Comparison of ENCODE assay signal across 8 mouse cellular contexts in the genomic region with DNA sequence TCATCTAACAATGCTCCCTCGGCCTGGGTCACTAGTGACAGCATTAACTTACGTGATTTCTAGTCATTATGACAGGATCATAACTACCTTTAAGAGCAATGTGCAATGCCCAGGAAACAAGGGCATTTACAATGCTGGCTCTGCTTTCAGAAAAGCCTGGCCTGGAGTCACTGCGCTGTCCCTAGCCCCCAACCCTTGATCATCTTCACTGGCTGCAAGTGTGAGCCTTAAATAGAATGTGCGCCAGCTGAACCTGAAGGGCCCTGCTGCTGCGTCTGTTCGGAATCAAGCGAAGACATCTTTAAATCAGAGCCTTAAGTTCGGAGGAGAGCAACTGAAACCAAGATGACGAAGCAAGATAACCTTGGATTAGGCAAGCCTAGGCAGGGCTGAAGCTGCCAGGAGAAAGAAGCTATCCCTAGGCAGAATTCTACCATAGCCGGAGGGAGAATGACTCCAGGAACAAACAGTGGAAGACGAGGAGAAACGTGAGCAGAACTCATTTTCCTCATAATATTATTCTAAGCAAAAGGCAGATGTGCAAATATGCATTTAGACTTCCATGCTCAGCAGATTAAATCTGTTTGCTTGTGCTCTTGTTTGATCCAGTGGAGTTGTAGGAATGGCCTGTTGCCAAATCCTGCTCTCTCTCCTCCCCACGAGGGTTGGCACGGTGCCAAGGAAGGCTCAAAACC. TPM values are rescaled to one million over a fixed set of nuclear protein-coding genes. Genes with fewer than 3 reads are reported as not detected.
DNase-seq lines count a peak whose midpoint lies in the region; ATAC-seq and TF ChIP-seq lines count a peak whose summit lies in the region.

No protein-coding gene starts in this region.

- H3K4me1 ChIP-seq in embryonic facial prominence, embryonic 13.5 days: peaks cover 19% of the 10 kb centered on the region
- H3K4me1 ChIP-seq in stomach, postnatal 0 days (replicated peaks; ENCODE audit: control insufficient read depth, insufficient read depth): peaks cover 4% of the 10 kb centered on the region; the same call in 1 of the 2 replicates

- no peak for ATAC-seq in embryonic facial prominence, embryonic 13.5 days (ENCODE audit: insufficient number of reproducible peaks, insufficient read depth, low FRiP score, low TSS enrichment, low read depth)
- peak; percentile 64 for ATAC-seq in stomach, postnatal 0 days (ENCODE audit: low FRiP score, low TSS enrichment)
- no peak for ATAC-seq in monocyte, adult 5-6 weeks (replicated peaks; ENCODE audit: insufficient number of reproducible peaks, low FRiP score, low TSS enrichment, poor library complexity, severe bottlenecking)

- peak; percentile 32 for DNase-seq in ovary, adult 18-20 months (ENCODE audit: low spot score)
- no peak for DNase-seq in ovary, postnatal 10 days (ENCODE audit: low spot score)
- DNase-seq in heart, postnatal 10 days: peak; percentile 60 to 73
- peak; percentile 37 to 54 for DNase-seq in layer of hippocampus, adult 18-20 months (ENCODE audit: low spot score in 2 of 2)
- DNase-seq in lung, postnatal 25 days (ENCODE audit: low spot score): peak; percentile 43
- DNase-seq in stomach, postnatal 0 days (ENCODE audit: low spot score): peak; percentile 81

- H3K4me3 ChIP-seq in embryonic facial prominence, embryonic 13.5 days: no peak overlapping the region
- no peak overlapping the region for H3K4me3 ChIP-seq in stomach, postnatal 0 days (ENCODE audit: low read depth, low read length)

- intact Hi-C loops in heart, postnatal 10 days (cut with DNase I): loop anchor here (5.0 kb wide), 1 partner anchor 54 kb away; a partner anchor contains a TSS

- no peak for TF ChIP-seq EP300 in stomach, postnatal 0 days (optimal IDR thresholded peaks at IDR 0.05)

- H3K36me3 ChIP-seq in embryonic facial prominence, embryonic 13.5 days: 0 out of 2 replicates have a peak, but pooled peaks cover under 1% of the 10 kb centered on the region
- 0 out of 2 replicates have a peak, but pooled peaks cover under 1% of the 10 kb centered on the region for H3K36me3 ChIP-seq in stomach, postnatal 0 days (ENCODE audit: control insufficient read depth, insufficient read depth, low read length)

- no peaks in the 10 kb centered on the region for H3K27me3 ChIP-seq in embryonic facial prominence, embryonic 13.5 days
- no peaks in the 10 kb centered on the region for H3K27me3 ChIP-seq in stomach, postnatal 0 days (ENCODE audit: control insufficient read depth, insufficient read depth, low read length)

- peak overlapping the region; percentile 41; the same call in 1 of the 2 replicates for H3K27ac ChIP-seq in embryonic facial prominence, embryonic 13.5 days
- H3K27ac ChIP-seq in stomach, postnatal 0 days (replicated peaks): peak overlapping the region; percentile 56

- H3K9me3 ChIP-seq in embryonic facial prominence, embryonic 13.5 days: no peaks in the 10 kb centered on the region
- H3K9me3 ChIP-seq in stomach, postnatal 0 days (ENCODE audit: control insufficient read depth, low read length): no peaks in the 10 kb centered on the region

- 39% methylated on average over 14 of the region's 14 CpGs for WGBS in embryonic facial prominence, embryonic 13.5 days
- WGBS in stomach, postnatal 0 days: 38% methylated on average over 14 of the region's 14 CpGs

- no peak for TF ChIP-seq CTCF in stomach, postnatal 0 days (IDR thresholded peaks at IDR 0.05; ENCODE audit: low read depth)

- H3K4me2 ChIP-seq in embryonic facial prominence, embryonic 13.5 days: peak overlapping the region; percentile 26; the same call in 1 of the 2 replicates
- H3K4me2 ChIP-seq in stomach, postnatal 0 days (replicated peaks; ENCODE audit: low read depth): no peak overlapping the region

- no peak overlapping the region for H3K9ac ChIP-seq in embryonic facial prominence, embryonic 13.5 days
- no peak overlapping the region for H3K9ac ChIP-seq in stomach, postnatal 0 days (ENCODE audit: low read length)

RNA-seq across cellular contexts. Expression of a gene that starts 52.7 kb away (rescaled TPM):
- 9.8 and 10.7 TPM in 2 replicates for polyA plus RNA-seq in embryonic facial prominence, embryonic 13.5 days (2015; fragmentation: Nextera tagmentation; extraction: Ambion mirVana)
- 10 to 100 TPM; 61.9 to 64.6 TPM for total RNA-seq in heart, postnatal 10 days (2021)
- 1 to 10 TPM; 4.5 TPM for total RNA-seq in layer of hippocampus, adult 18-20 months (2021)
- polyA plus RNA-seq in stomach, postnatal 0 days (2015; fragmentation: Nextera tagmentation; extraction: Ambion mirVana): 6.3 and 7.3 TPM in 2 replicates
- 43.5 to 49.4 TPM (median 45.0 TPM) in 3 replicates for total RNA-seq in monocyte, adult 5-6 weeks (2017)
